Mouse (Mus musculus) testis, postnatal 14 days (tissue): ENCODE data around the gene Pgf.
A peak's percentile ranks its signal among the peaks of the same experiment; 100 is the strongest.
"Not testable (repeated sequence)": the region's sequence is repeated elsewhere in the genome, so short reads cannot be mapped to it uniquely, and the experiment has no call there.

Experiments used
- DNase-seq: peaks from one replicate; pipeline ENCODE4 v3.0.0; 2021; ENCODE audit warnings: low spot score

Gene Pgf

GRCm38 (mm10) chr12:85157797-85158460 is 19.7 kb downstream of the Pgf start:
- no peak for DNase-seq

- no peak for DNase-seq
Observed at GRCm38 (mm10) chr12:85156324-85156723, 21.3 kb downstream of the Pgf start.

- DNase-seq = no peak
Observed at GRCm38 (mm10) chr12:85153011-85153410, 24.6 kb downstream of the Pgf start.

GRCm38 (mm10) chr12:85151002-85151774 is 26.4 kb downstream of the Pgf start, which contains the start of gene Rps6kl1:
Gene Rps6kl1, minus strand, starts transcription at chr12:85151264.
- DNase-seq = peak; percentile 42

- DNase-seq = no peak
Observed at GRCm38 (mm10) chr12:85150321-85151001, 27.1 kb downstream of the Pgf start.

- no peak for DNase-seq
Observed at GRCm38 (mm10) chr12:85146881-85147280, 30.7 kb downstream of the Pgf start.

- no peak for DNase-seq
Observed at GRCm38 (mm10) chr12:85146355-85146754, 31.2 kb downstream of the Pgf start.

GRCm38 (mm10) chr12:85145630-85146029 is 32.0 kb downstream of the Pgf start:
- DNase-seq = no peak

GRCm38 (mm10) chr12:85144821-85145220 is 32.8 kb downstream of the Pgf start:
- no peak for DNase-seq

- DNase-seq = not testable (repeated sequence)
Observed at GRCm38 (mm10) chr12:85144276-85144675, 33.3 kb downstream of the Pgf start.

- DNase-seq = peak; percentile 68
Observed at GRCm38 (mm10) chr12:85142803-85143202, 34.8 kb downstream of the Pgf start.

GRCm38 (mm10) chr12:85141096-85141495 is 36.5 kb downstream of the Pgf start:
- DNase-seq = no peak

- no peak for DNase-seq
Observed at GRCm38 (mm10) chr12:85140036-85140701, 37.4 kb downstream of the Pgf start.

- DNase-seq = no peak
Observed at GRCm38 (mm10) chr12:85136627-85137026, 41.0 kb downstream of the Pgf start.

- DNase-seq = no peak
Observed at GRCm38 (mm10) chr12:85135513-85136470, 41.8 kb downstream of the Pgf start.

GRCm38 (mm10) chr12:85134043-85134794 is 43.4 kb downstream of the Pgf start:
- no peak for DNase-seq

GRCm38 (mm10) chr12:85131361-85131760 is 46.2 kb downstream of the Pgf start:
- DNase-seq = no peak

GRCm38 (mm10) chr12:85129426-85129978 is 48.1 kb downstream of the Pgf start:
- DNase-seq = no peak

- no peak for DNase-seq
Observed at GRCm38 (mm10) chr12:85126986-85127603, 50.5 kb downstream of the Pgf start.

- no peak for DNase-seq
Observed at GRCm38 (mm10) chr12:85124751-85125150, 52.8 kb downstream of the Pgf start.
